Mouse (Mus musculus): ENCODE data around the gene Sdhb.

GRCm38 (mm10) chr4:140995811-140996210, 34.8 kb downstream of the Sdhb start:
- no peak for TF ChIP-seq EP300 (IDR thresholded peaks at IDR 0.05; ENCODE audit: insufficient read depth, low read depth, low read length)
- TF ChIP-seq CTCF (IDR thresholded peaks at IDR 0.05; ENCODE audit: low read depth, low read length): no peak
- TF ChIP-seq POLR2A (IDR thresholded peaks at IDR 0.05; ENCODE audit: insufficient read depth, low read length): no peak
